Mouse (Mus musculus): ENCODE measurements around the gene Hspb7. TPM values are rescaled to one million over a fixed set of nuclear protein-coding genes. Genes with fewer than 3 reads are reported as not detected.

Hspb7 gene
- polyA plus RNA-seq, 1 experiment from 2014 or later, result 2.4 TPM

GRCm38 (mm10) chr4:141432666-141433065, 12.1 kb downstream of the Hspb7 start:
- no peak overlapping the region for H3K9ac ChIP-seq
- H3K4me1 ChIP-seq, result no peaks in the 10 kb centered on the region
- no peaks in the 10 kb centered on the region for H3K36me3 ChIP-seq

DNA sequence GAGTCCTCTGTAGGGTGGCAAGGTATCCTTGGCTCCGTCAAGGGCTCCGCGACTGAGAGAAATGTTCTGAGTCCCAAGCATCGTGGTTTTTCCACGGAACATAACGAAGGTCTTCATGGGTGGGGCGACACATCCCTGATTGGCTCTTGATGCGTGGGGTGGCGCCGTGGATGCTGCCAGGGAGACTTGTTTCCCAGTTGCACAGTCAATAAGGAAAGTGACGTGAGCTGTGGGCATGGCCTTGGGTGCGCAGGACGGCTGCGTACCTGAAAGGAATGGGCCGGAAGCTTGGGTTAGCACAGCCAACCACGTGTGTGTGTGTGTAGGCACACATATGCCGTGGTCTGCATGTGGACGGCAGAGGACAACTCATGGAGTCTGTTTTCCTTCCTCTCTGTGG, 12.6 kb downstream of the Hspb7 start:
- 82% methylated on average over 18 of the region's 18 CpGs for WGBS
- Histone ChIP-seq H3K27me3 (replicated peaks) (no peaks in the 10 kb centered on the region), H3K36me3 (no peaks in the 10 kb centered on the region), H3K9ac (no peak overlapping the region), H3K4me3 (replicated peaks) (no peak overlapping the region), H3K9me3 (no peaks in the 10 kb centered on the region), H3K27ac (no peak overlapping the region), H3K4me1 (no peaks in the 10 kb centered on the region), H3K4me2 (no peak overlapping the region)
- ATAC-seq (ENCODE audit: insufficient read depth, low FRiP score, low read depth), result no peak

More at GRCm38 (mm10) chr4:141432666-141433065, 12.1 kb downstream of the Hspb7 start:
- Histone ChIP-seq H3K4me3 (replicated peaks) (no peak overlapping the region), H3K27me3 (replicated peaks) (no peaks in the 10 kb centered on the region), H3K27ac (no peak overlapping the region), H3K4me2 (no peak overlapping the region), H3K9me3 (no peaks in the 10 kb centered on the region)
- WGBS, result 52% methylated on average over 14 of the region's 14 CpGs
- ATAC-seq (ENCODE audit: insufficient read depth, low FRiP score, low read depth), result no peak

GRCm38 (mm10) chr4:141435974-141436373, 15.4 kb downstream of the Hspb7 start, which contains the start of gene Srarp:
Gene Srarp (minus strand): TSS chr4:141436105.
- Histone ChIP-seq H3K27me3 (replicated peaks) (no peaks in the 10 kb centered on the region), H3K27ac (no peak within 1 kb of the TSS), H3K4me1 (no peaks in the 10 kb centered on the region), H3K36me3 (no peaks in the 10 kb centered on the region), H3K4me2 (no peak within 1 kb of the TSS), H3K9ac (no peak within 1 kb of the TSS), H3K4me3 (replicated peaks) (no peak within 1 kb of the TSS), H3K9me3 (no peaks in the 10 kb centered on the region)
- ATAC-seq (ENCODE audit: insufficient read depth, low FRiP score, low read depth), result no peak
- 92% methylated on average over 1 of the region's 1 CpGs for WGBS

- H3K27me3 ChIP-seq (replicated peaks), result no peaks in the 10 kb centered on the region
- 73% methylated on average over 12 of the region's 12 CpGs for WGBS
- H3K4me2 ChIP-seq, result no peak overlapping the region
- no peak overlapping the region for H3K4me3 ChIP-seq (replicated peaks)
- no peaks in the 10 kb centered on the region for H3K36me3 ChIP-seq
- no peaks in the 10 kb centered on the region for H3K9me3 ChIP-seq
- no peak overlapping the region for H3K27ac ChIP-seq
- no peak for ATAC-seq (ENCODE audit: insufficient read depth, low FRiP score, low read depth)
- H3K4me1 ChIP-seq, result 0 out of 2 replicates have a peak, but pooled peaks cover 4% of the 10 kb centered on the region
- H3K9ac ChIP-seq, result no peak overlapping the region
These were observed 18.7 kb downstream of the Hspb7 start for GRCm38 (mm10) chr4:141439083-141439803.

GRCm38 (mm10) chr4:141440877-141441276, 20.3 kb downstream of the Hspb7 start:
- Histone ChIP-seq H3K27me3 (replicated peaks) (no peaks in the 10 kb centered on the region), H3K9me3 (no peaks in the 10 kb centered on the region), H3K27ac (no peak overlapping the region), H3K9ac (no peak overlapping the region), H3K36me3 (no peaks in the 10 kb centered on the region), H3K4me2 (no peak overlapping the region), H3K4me1 (peaks cover 11% of the 10 kb centered on the region), H3K4me3 (replicated peaks) (no peak overlapping the region)
- ATAC-seq (ENCODE audit: insufficient read depth, low FRiP score, low read depth), result no peak

DNA sequence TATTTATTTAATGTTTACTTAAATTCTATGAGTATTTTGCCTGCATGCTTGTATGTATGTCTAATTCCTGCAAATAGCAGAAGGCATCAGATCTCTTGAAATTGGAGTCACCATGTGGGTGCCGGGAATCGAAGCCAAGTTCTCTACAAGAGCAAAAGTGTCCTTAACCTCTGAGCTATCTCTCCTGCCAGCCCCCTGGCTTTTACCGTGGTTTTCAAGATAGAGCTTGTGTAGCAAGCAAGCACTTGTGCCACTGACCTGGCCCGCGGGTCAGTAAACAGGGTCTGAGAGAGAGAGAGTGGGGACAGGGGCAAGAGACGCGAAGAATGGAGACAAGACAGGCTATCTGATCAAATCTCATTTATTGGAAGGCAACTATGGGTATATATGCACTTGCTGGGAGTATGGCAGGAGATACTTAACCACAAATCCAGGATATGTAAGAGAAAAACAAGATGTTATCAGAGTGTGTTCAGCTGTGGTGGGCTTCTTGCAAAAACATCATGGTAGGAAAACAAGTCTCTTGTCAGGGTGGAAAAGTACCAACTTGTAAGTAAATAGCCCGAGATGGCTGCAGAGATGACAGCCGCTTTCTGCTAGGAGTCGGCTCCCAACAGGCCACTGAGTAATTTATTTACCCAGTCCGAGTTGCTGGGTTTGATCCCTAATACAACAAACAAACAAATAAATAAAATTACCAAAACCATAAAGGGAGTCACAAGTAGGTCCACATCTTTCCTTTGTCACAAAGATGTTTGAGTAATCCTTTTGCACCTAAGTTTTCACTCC, 23.3 kb downstream of the Hspb7 start:
- ATAC-seq (ENCODE audit: insufficient read depth, low FRiP score, low read depth), result no peak
- no peak overlapping the region for H3K27ac ChIP-seq

DNA sequence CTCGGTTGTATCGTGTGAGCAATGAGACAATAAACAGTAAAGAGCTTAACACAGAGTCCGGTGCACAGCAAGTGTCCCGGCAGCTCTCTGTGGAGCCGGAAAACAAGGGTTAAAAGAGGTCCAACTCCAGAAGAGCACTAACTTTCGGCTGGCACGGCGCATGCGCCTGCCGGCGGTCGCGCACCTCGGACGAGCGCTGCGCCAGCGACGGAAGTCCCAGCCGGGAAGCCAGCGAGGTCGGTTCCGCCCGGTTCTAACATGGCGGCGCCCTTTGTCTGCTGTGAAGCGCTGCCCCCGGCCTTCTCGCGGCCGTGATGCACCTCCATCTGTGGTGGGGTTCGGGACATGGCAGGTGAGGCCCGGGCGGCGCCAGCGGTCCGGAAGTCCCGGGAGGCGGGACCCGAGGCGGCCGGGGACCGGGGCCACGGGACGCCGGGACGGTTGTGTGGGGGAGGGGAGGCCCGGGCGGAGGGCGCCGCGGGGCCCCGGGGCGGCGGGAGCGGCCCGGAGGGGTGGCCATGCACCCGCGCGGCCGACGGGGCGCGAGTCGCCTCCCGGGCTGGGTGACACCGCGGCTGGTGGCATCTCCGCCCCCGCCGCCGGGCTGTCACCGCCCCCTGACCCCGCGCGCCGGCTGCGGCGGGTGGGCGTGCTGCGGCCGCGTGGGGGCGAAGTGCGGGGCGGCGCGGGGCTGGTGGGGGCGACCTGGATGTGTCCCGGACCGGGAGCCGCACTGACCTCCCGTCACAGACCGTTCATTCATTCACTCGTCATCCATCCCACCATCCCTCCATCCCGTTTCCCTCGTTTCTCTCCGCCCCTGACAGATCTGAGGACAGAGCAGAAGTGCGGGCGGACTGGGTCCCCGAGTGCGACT, 24.1 kb downstream of the Hspb7 start, which contains the start of gene Zbtb17:
TSS of gene Zbtb17 (plus strand) at position 204 of the 877 bp plus-strand sequence.
- peak within 1 kb of the TSS; percentile 87 for H3K4me2 ChIP-seq
- H3K27me3 ChIP-seq (replicated peaks), result no peaks in the 10 kb centered on the region
- H3K4me1 ChIP-seq, result peaks cover 16% of the 10 kb centered on the region
- H3K4me3 ChIP-seq (replicated peaks), result peak within 1 kb of the TSS; percentile 98
- H3K9ac ChIP-seq, result peak within 1 kb of the TSS; percentile 88
- H3K27ac ChIP-seq, result peak within 1 kb of the TSS; percentile 55; the same call in 1 of the 2 replicates
- peak; percentile 90 for ATAC-seq (ENCODE audit: insufficient read depth, low FRiP score, low read depth)
- H3K36me3 ChIP-seq, result peaks cover 14% of the 10 kb centered on the region
- no peaks in the 10 kb centered on the region for H3K9me3 ChIP-seq
- under 1% methylated on average over 90 of the region's 102 CpGs for whole genome bisulfite sequencing

More for the DNA sequence above, 23.3 kb downstream of the Hspb7 start:
- Histone ChIP-seq H3K4me2 (peak overlapping the region; percentile 87), H3K27me3 (replicated peaks) (no peaks in the 10 kb centered on the region), H3K9me3 (no peaks in the 10 kb centered on the region), H3K4me3 (replicated peaks) (peak overlapping the region; percentile 98), H3K4me1 (peaks cover 16% of the 10 kb centered on the region), H3K9ac (peak overlapping the region; percentile 88; the same call in 1 of the 2 replicates), H3K36me3 (peaks cover 6% of the 10 kb centered on the region; the same call in 1 of the 2 replicates)
- WGBS, result 38% methylated on average over 11 of the region's 11 CpGs

GRCm38 (mm10) chr4:141445328-141445720, 24.7 kb downstream of the Hspb7 start:
- Histone ChIP-seq H3K27me3 (replicated peaks) (no peaks in the 10 kb centered on the region), H3K4me1 (peaks cover 16% of the 10 kb centered on the region), H3K36me3 (peaks cover 14% of the 10 kb centered on the region), H3K9ac (peak overlapping the region; percentile 88; the same call in 1 of the 2 replicates), H3K27ac (no peak overlapping the region), H3K4me2 (peak overlapping the region; percentile 87), H3K4me3 (replicated peaks) (peak overlapping the region; percentile 98), H3K9me3 (no peaks in the 10 kb centered on the region)
- ATAC-seq (ENCODE audit: insufficient read depth, low FRiP score, low read depth), result no peak
- 11% methylated on average over 14 of the region's 14 CpGs for WGBS

- H3K36me3 ChIP-seq, result peaks cover 14% of the 10 kb centered on the region
- WGBS, result 77% methylated on average over 7 of the region's 7 CpGs
- no peak overlapping the region for H3K27ac ChIP-seq
- ATAC-seq (ENCODE audit: insufficient read depth, low FRiP score, low read depth), result no peak
- H3K4me1 ChIP-seq, result peaks cover 16% of the 10 kb centered on the region
- H3K9me3 ChIP-seq, result no peaks in the 10 kb centered on the region
- no peaks in the 10 kb centered on the region for H3K27me3 ChIP-seq (replicated peaks)
- no peak overlapping the region for H3K4me3 ChIP-seq (replicated peaks)
- H3K4me2 ChIP-seq, result 0 out of 2 replicates have a peak overlapping the region, but pooled peaks have one; percentile 87
- no peak overlapping the region for H3K9ac ChIP-seq
These were observed 25.6 kb downstream of the Hspb7 start for GRCm38 (mm10) chr4:141446211-141446610.

GRCm38 (mm10) chr4:141451251-141451650, 30.7 kb downstream of the Hspb7 start:
- Histone ChIP-seq H3K4me3 (replicated peaks) (no peak overlapping the region), H3K27ac (no peak overlapping the region), H3K4me1 (peaks cover 16% of the 10 kb centered on the region), H3K36me3 (peaks cover 21% of the 10 kb centered on the region), H3K27me3 (replicated peaks) (no peaks in the 10 kb centered on the region), H3K4me2 (no peak overlapping the region), H3K9ac (no peak overlapping the region), H3K9me3 (no peaks in the 10 kb centered on the region)
- WGBS, result 82% methylated on average over 2 of the region's 2 CpGs
- no peak for ATAC-seq (ENCODE audit: insufficient read depth, low FRiP score, low read depth)

DNA sequence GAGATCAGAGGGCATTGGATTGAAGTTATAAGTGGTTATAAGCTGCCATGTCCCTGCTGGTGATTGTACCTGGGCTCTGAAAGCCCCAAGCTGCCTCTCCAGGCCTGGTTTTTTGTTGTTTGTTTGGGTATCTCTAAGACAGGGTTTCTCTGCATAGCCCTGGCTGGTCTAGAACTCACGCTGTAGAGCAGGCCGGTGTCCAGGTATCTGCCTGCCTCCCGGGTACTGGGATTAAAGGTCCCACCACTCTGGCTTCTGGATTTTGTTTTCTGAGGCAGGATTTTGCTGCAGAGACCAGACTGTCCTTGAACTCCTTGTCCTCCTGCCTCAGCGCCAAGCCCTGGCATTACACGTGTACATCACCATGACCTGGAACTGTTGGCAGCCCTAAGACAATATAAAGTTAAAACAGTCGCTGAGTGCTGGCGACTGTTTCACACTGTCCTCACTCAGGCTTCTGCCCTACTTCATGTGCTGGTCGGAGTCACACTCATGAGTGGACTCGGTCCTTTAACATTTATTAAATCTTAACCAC, 31.4 kb downstream of the Hspb7 start:
- H3K27me3 ChIP-seq (replicated peaks), result no peaks in the 10 kb centered on the region
- no peak for ATAC-seq (ENCODE audit: insufficient read depth, low FRiP score, low read depth)
- 88% methylated on average over 9 of the region's 9 CpGs for WGBS
- no peak overlapping the region for H3K4me2 ChIP-seq
- no peak overlapping the region for H3K4me3 ChIP-seq (replicated peaks)
- peaks cover 21% of the 10 kb centered on the region for H3K36me3 ChIP-seq
- H3K9ac ChIP-seq, result no peak overlapping the region
- peaks cover 14% of the 10 kb centered on the region for H3K4me1 ChIP-seq
- no peaks in the 10 kb centered on the region for H3K9me3 ChIP-seq
- H3K27ac ChIP-seq, result no peak overlapping the region

Data from stomach, embryonic 15.5 days (tissue).